ENCODE assay signal across 8 mouse cellular contexts in genomic region chr3:102803937-102804336, GRCm38 (mm10). TPM values are rescaled to one million over a fixed set of nuclear protein-coding genes. Genes with fewer than 3 reads are reported as not detected.
A peak's percentile ranks its signal among the peaks of the same experiment; 100 is the strongest.
DNase-seq lines count a peak whose midpoint lies in the region; ATAC-seq lines count a peak whose summit lies in the region.

No protein-coding gene starts in this region.

- 14% methylated on average over 3 of the region's 3 CpGs for WGBS in midbrain, embryonic 14.5 days
- WGBS in midbrain, embryonic 15.5 days = 4% methylated on average over 3 of the region's 3 CpGs
- 8% methylated on average over 3 of the region's 3 CpGs for WGBS in limb, embryonic 11.5 days

- H3K4me2 ChIP-seq in midbrain, embryonic 14.5 days (ENCODE audit: low read length) = no peak overlapping the region
- no peak overlapping the region for H3K4me2 ChIP-seq in midbrain, embryonic 15.5 days
- H3K4me2 ChIP-seq in limb, embryonic 11.5 days (ENCODE audit: low read depth, severe bottlenecking) = no peak overlapping the region

- H3K4me3 ChIP-seq in midbrain, embryonic 14.5 days (replicated peaks; ENCODE audit: low read depth, low read length) = no peak overlapping the region
- no peak overlapping the region for H3K4me3 ChIP-seq in midbrain, embryonic 15.5 days
- no peak overlapping the region for H3K4me3 ChIP-seq in limb, embryonic 11.5 days (ENCODE audit: low read depth, low read length)

- no peaks in the 10 kb centered on the region for H3K27me3 ChIP-seq in midbrain, embryonic 14.5 days (ENCODE audit: control insufficient read depth, insufficient read depth, low read length)
- H3K27me3 ChIP-seq in midbrain, embryonic 15.5 days (replicated peaks) = no peaks in the 10 kb centered on the region
- H3K27me3 ChIP-seq in limb, embryonic 11.5 days (ENCODE audit: control insufficient read depth, insufficient read depth, low read length) = no peaks in the 10 kb centered on the region

- no peaks in the 10 kb centered on the region for H3K9me3 ChIP-seq in midbrain, embryonic 14.5 days (ENCODE audit: control insufficient read depth, low read length)
- H3K9me3 ChIP-seq in midbrain, embryonic 15.5 days = no peaks in the 10 kb centered on the region
- H3K9me3 ChIP-seq in limb, embryonic 11.5 days (ENCODE audit: control insufficient read depth, low read length) = no peaks in the 10 kb centered on the region

- peak; percentile 87 for DNase-seq in midbrain, embryonic 14.5 days
- DNase-seq in adrenal gland, postnatal 4 days (ENCODE audit: low spot score in 2 of 2) = peak; percentile 26 to 27
- DNase-seq in fibroblast of lung, adult 2 months (ENCODE audit: low read depth) = peak; percentile 44
- DNase-seq in kidney, adult 8-10 months = peak; percentile 29 to 76
- DNase-seq in limb, embryonic 11.5 days (ENCODE audit: low spot score) = peak; percentile 85
- DNase-seq in retina, embryonic 14.5 days (ENCODE audit: low spot score) = peak; percentile 90
- peak; percentile 47 to 60 for DNase-seq in urinary bladder, adult 18-20 months (ENCODE audit: low spot score in 2 of 2)

- no peak overlapping the region for H3K27ac ChIP-seq in midbrain, embryonic 14.5 days (replicated peaks; ENCODE audit: low read depth, low read length)
- no peak overlapping the region for H3K27ac ChIP-seq in midbrain, embryonic 15.5 days
- no peak overlapping the region for H3K27ac ChIP-seq in limb, embryonic 11.5 days (replicated peaks; ENCODE audit: low read depth, low read length)

- ATAC-seq in midbrain, embryonic 14.5 days (ENCODE audit: low FRiP score, low TSS enrichment) = no peak
- no peak for ATAC-seq in midbrain, embryonic 15.5 days (replicated peaks)
- no peak for ATAC-seq in limb, embryonic 11.5 days (ENCODE audit: insufficient number of reproducible peaks, low FRiP score, low TSS enrichment, low read depth)

- H3K4me1 ChIP-seq in midbrain, embryonic 14.5 days (ENCODE audit: control insufficient read depth, insufficient read depth, low read length) = no peaks in the 10 kb centered on the region
- no peaks in the 10 kb centered on the region for H3K4me1 ChIP-seq in midbrain, embryonic 15.5 days
- no peaks in the 10 kb centered on the region for H3K4me1 ChIP-seq in limb, embryonic 11.5 days (ENCODE audit: control insufficient read depth, insufficient read depth, low read length)

- no peak overlapping the region for H3K9ac ChIP-seq in midbrain, embryonic 14.5 days (replicated peaks; ENCODE audit: low read length)
- H3K9ac ChIP-seq in midbrain, embryonic 15.5 days = no peak overlapping the region
- no peak overlapping the region for H3K9ac ChIP-seq in limb, embryonic 11.5 days (ENCODE audit: low read length)

- no peaks in the 10 kb centered on the region for H3K36me3 ChIP-seq in midbrain, embryonic 14.5 days (ENCODE audit: control insufficient read depth, insufficient read depth, low read length)
- no peaks in the 10 kb centered on the region for H3K36me3 ChIP-seq in midbrain, embryonic 15.5 days (replicated peaks)
- H3K36me3 ChIP-seq in limb, embryonic 11.5 days (ENCODE audit: control insufficient read depth, insufficient read depth, low read length) = no peaks in the 10 kb centered on the region

RNA-seq across cellular contexts. Expression of gene Tshb, which starts 21.4 kb away (rescaled TPM):
- polyA plus RNA-seq in midbrain, embryonic 14.5 days (2014; fragmentation: Nextera tagmentation; extraction: Ambion mirVana) = 0.32 and 0.72 TPM in 2 replicates
- polyA plus RNA-seq in midbrain, embryonic 15.5 days (2015; fragmentation: Nextera tagmentation; extraction: Ambion mirVana) = 0.73 and 0.81 TPM in 2 replicates
- total RNA-seq in adrenal gland, postnatal 4 days (2021) = not detected
- polyA plus RNA-seq in limb, embryonic 11.5 days (2014; fragmentation: Nextera tagmentation; extraction: Ambion mirVana) = 0.07 TPM in 2 replicates

Comparison
In these comparisons a context has a peak if more than half of its experiments do, and no peak if none do; other contexts are left out.
1. DNase-seq: peak in every context shown above with its lines; median percentile 90 in retina, embryonic 14.5 days; 87 in midbrain, embryonic 14.5 days; 85 in limb, embryonic 11.5 days; 54 in urinary bladder, adult 18-20 months; 52 in kidney, adult 8-10 months; 44 in fibroblast of lung, adult 2 months; 26 in adrenal gland, postnatal 4 days.